Mouse (Mus musculus) midbrain, embryonic 16.5 days (tissue): ENCODE data around the gene Tmem119. TPM values are rescaled to one million over a fixed set of nuclear protein-coding genes. Genes with fewer than 3 reads are reported as not detected.

Experiments used
- ATAC-seq: fragments of 200-750 bp; cut with Nextera tagmentation; 2 replicates; pipeline ENCODE4 v1.8.0; 2017; ENCODE audit warnings: moderate TSS enrichment
- H3K27ac ChIP-seq: fragments of 300-500 bp; sonication (generic); 2 replicates; pipeline ENCODE4 v1.5.1; 2014; ENCODE audit warnings: mild to moderate bottlenecking, low read length, mixed read lengths
- H3K27me3 ChIP-seq: fragments of 300-500 bp; sonication (generic); 2 replicates; pipeline ENCODE4 v1.6.1; 2014; ENCODE audit warnings: low read depth, low read length, mixed read lengths; ENCODE audit not compliant: control insufficient read depth, insufficient read depth
- H3K36me3 ChIP-seq: fragments of 300-500 bp; sonication (generic); 2 replicates; pipeline ENCODE4 v1.6.1; 2014; ENCODE audit warnings: mild to moderate bottlenecking, low read length, moderate library complexity, mixed read lengths; ENCODE audit not compliant: control insufficient read depth, insufficient read depth
- H3K4me1 ChIP-seq: fragments of 300-500 bp; sonication (generic); 2 replicates; pipeline ENCODE4 v1.6.1; 2014; ENCODE audit warnings: mild to moderate bottlenecking, low read length, mixed read lengths; ENCODE audit not compliant: control insufficient read depth, insufficient read depth
- H3K4me2 ChIP-seq: fragments of 300-500 bp; sonication (generic); 2 replicates; pipeline ENCODE4 v1.6.1; 2014; ENCODE audit warnings: mild to moderate bottlenecking, low read length, mixed read lengths
- H3K4me3 ChIP-seq: fragments of 300-500 bp; sonication (generic); 2 replicates; pipeline ENCODE4 v1.5.1; 2014; ENCODE audit warnings: low read depth, mild to moderate bottlenecking, low read length, moderate library complexity, mixed read lengths
- H3K9ac ChIP-seq: fragments of 300-500 bp; sonication (generic); 2 replicates; pipeline ENCODE4 v1.6.1; 2014; ENCODE audit warnings: low read depth, low read length, mixed read lengths
- H3K9me3 ChIP-seq: fragments of 300-500 bp; sonication (generic); replicated peaks from 2 replicates; pipeline ENCODE4 v1.6.1; 2014; ENCODE audit warnings: mild to moderate bottlenecking, low read length, mixed read lengths; ENCODE audit not compliant: control insufficient read depth, poor library complexity, severe bottlenecking
- WGBS: fragments of 180-500 bp; shearing (Covaris S2); extraction: QIAGEN DNeasy Blood & Tissue Kit; methylation state at CpG from one replicate; pipeline ENCODE4 v1.1.7; 2014; 5-methylcytosine and 5-hydroxymethylcytosine counted together
- polyA plus RNA-seq: library from polyadenylated mRNA; unstranded; fragments of >200 nt; fragmentation: Nextera tagmentation; extraction: Ambion mirVana; gene quantifications from 2 replicates; pipeline ENCODE4 v1.2.1, GENCODE M21; 2015

Tmem119 gene
- polyA plus RNA-seq, 1 experiment from 2014 or later = 5.0 TPM

DNA sequence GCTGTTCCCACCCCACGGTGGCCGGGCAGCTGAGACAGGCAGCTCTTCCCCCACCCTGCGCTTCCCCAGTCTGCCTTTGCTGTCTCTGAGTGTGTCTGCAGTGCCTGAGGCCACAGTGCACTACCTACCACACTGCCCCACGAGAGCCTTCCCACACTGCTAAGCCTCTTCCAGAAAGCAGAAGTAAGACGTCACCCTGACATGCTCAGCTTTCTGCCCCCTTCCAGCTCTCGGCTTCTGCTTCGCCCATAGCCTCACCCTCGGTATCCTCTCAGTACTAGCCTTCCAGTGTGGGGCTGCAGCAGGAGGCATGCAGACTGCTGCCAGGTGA is 23.5 kb downstream of the Tmem119 start:
- Histone ChIP-seq H3K27me3 (no peaks in the 10 kb centered on the region), H3K4me3 (no peak overlapping the region), H3K36me3 (peaks cover 19% of the 10 kb centered on the region), H3K27ac (no peak overlapping the region), H3K9me3 (no peaks in the 10 kb centered on the region), H3K4me2 (no peak overlapping the region), H3K9ac (no peak overlapping the region), H3K4me1 (peaks cover 6% of the 10 kb centered on the region)
- 91% methylated on average over 8 of the region's 8 CpGs for WGBS
- no peak for ATAC-seq

DNA sequence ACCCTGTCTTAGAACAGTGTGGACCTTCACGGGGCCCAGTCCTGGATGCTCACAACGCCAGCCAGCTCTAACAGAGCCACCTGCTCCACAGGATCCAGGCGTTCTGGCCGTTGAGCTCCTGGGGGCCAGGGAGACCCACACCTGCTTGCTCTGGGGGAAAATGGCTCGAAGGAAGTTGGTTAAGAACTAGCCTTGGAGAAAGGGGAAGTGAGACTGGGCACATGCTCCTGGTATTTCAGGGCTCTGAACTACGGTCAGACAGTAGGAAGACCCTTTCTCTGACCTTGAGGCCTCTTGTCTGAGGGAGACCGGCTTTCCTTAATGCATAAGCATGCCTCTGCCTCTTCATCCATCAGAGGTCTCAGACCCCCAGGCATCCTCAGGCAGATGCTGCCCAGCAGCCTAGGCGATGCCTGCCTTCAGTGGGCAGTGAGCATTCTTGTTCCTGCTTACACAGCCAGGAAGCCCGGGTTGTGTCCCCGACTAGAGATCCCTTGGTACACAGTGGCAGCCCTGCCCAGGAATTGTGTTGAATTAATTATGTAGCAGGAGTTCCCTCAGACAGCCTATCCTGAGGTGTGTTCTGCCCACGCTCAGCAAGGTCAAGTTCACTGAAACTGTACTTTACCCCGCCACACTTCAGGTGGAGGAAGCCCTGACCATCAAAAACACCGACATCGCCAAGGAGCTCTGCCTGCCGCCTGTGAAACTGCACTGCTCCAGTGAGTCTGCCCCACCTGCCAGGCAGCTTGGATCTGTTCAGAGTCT is 24.0 kb downstream of the Tmem119 start:
- WGBS = 90% methylated on average over 15 of the region's 15 CpGs

GRCm38 (mm10) chr5:113775585-113775984 is 24.7 kb downstream of the Tmem119 start:
- Histone ChIP-seq H3K27ac (no peak overlapping the region), H3K4me1 (peaks cover 7% of the 10 kb centered on the region), H3K4me2 (no peak overlapping the region), H3K27me3 (no peaks in the 10 kb centered on the region), H3K4me3 (no peak overlapping the region), H3K9ac (no peak overlapping the region), H3K9me3 (no peaks in the 10 kb centered on the region), H3K36me3 (peaks cover 19% of the 10 kb centered on the region)
- ATAC-seq = no peak
- WGBS = 94% methylated on average over 10 of the region's 10 CpGs

More for the DNA sequence above, 24.0 kb downstream of the Tmem119 start:
- Histone ChIP-seq H3K36me3 (peaks cover 19% of the 10 kb centered on the region), H3K27me3 (no peaks in the 10 kb centered on the region), H3K27ac (no peak overlapping the region), H3K4me2 (no peak overlapping the region), H3K4me1 (peaks cover 6% of the 10 kb centered on the region), H3K9ac (no peak overlapping the region), H3K4me3 (no peak overlapping the region), H3K9me3 (no peaks in the 10 kb centered on the region)
- no peak for ATAC-seq

- Histone ChIP-seq H3K36me3 (peaks cover 19% of the 10 kb centered on the region), H3K9me3 (no peaks in the 10 kb centered on the region), H3K4me3 (peak overlapping the region; percentile 99), H3K4me1 (peaks cover 23% of the 10 kb centered on the region), H3K9ac (no peak overlapping the region), H3K27ac (no peak overlapping the region), H3K27me3 (no peaks in the 10 kb centered on the region), H3K4me2 (peak overlapping the region; percentile 68)
- WGBS = under 1% methylated on average over 7 of the region's 7 CpGs
- no peak for ATAC-seq
These were observed 26.7 kb downstream of the Tmem119 start for GRCm38 (mm10) chr5:113773664-113774063.

- peak overlapping the region; percentile 95 for H3K9ac ChIP-seq
- H3K27me3 ChIP-seq = no peaks in the 10 kb centered on the region
- peak; percentile 36 for ATAC-seq
- H3K27ac ChIP-seq = peak overlapping the region; percentile 98
- peak overlapping the region; percentile 68 for H3K4me2 ChIP-seq
- peaks cover 19% of the 10 kb centered on the region for H3K36me3 ChIP-seq
- peaks cover 23% of the 10 kb centered on the region for H3K4me1 ChIP-seq
- H3K4me3 ChIP-seq = peak overlapping the region; percentile 99
- WGBS = 1% methylated on average over 33 of the region's 38 CpGs
- no peaks in the 10 kb centered on the region for H3K9me3 ChIP-seq
These were observed 27.3 kb downstream of the Tmem119 start for GRCm38 (mm10) chr5:113772905-113773519.

GRCm38 (mm10) chr5:113772450-113772895 is 27.8 kb downstream of the Tmem119 start, which contains the start of the genes Sart3 and Iscu:
Gene Sart3 (minus strand): TSS chr5:113772510.
Gene Iscu (plus strand): TSS chr5:113772748.
- peaks cover 23% of the 10 kb centered on the region for H3K4me1 ChIP-seq
- H3K36me3 ChIP-seq = peaks cover 19% of the 10 kb centered on the region
- no peaks in the 10 kb centered on the region for H3K27me3 ChIP-seq
- H3K9ac ChIP-seq = peak within 1 kb of the TSS; percentile 95
- H3K9me3 ChIP-seq = no peaks in the 10 kb centered on the region
- WGBS = under 1% methylated on average over 49 of the region's 49 CpGs
- peak; percentile 80 for ATAC-seq
- H3K4me3 ChIP-seq = peak within 1 kb of the TSS; percentile 99
- peak within 1 kb of the TSS; percentile 68 for H3K4me2 ChIP-seq
- H3K27ac ChIP-seq = peak within 1 kb of the TSS; percentile 98

DNA sequence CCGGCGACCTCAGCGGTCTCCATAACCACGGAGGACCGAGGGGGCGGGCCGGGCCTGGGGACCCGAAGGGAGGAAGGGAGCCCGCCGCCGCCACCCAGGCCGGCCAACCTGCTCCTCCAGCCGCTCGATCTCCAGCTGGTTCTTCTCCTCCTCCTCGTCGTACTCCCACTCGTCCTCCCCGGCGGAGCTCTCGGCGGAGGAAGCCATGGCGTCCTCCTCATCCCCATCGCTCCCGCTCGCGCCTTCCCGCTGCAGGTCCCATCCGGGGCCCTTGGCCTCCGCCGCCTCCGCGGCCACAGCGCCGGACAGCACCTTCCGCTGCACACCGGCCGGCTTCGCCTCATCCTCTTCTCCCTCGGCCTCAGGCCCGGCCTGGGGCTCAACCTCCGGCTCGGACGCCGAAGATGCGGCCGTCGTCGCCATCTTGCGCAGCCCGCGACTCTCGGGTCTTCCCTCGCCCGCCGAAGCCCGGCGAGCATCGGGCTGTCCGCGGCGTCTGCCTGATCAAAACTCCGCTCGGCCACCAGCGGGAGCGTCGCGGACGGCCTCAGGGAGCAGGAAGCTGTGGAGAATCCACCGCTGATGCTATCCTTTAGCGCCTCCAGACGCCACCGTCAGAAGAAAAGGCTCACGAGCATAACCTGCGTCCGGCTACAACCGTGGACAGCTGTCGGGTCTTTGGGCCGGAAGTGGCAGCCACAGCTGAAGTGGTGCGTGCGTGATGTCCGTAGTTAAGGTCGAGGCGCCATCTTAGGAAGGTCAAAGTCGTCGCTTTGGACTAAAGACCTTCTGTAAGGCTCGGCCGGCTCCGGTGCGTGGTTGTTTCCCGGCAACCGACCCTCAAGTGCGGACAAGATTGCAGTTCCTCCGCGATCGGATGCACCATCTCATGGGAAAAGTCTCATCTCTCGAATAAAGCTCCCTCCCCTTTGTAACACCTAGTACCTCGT is 28.8 kb downstream of the Tmem119 start:
- peak overlapping the region; percentile 98 for H3K27ac ChIP-seq
- H3K9ac ChIP-seq = peak overlapping the region; percentile 95
- H3K4me1 ChIP-seq = peaks cover 23% of the 10 kb centered on the region
- ATAC-seq = peak; percentile 89
- no peaks in the 10 kb centered on the region for H3K9me3 ChIP-seq
- under 1% methylated on average over 86 of the region's 97 CpGs for WGBS
- H3K27me3 ChIP-seq = no peaks in the 10 kb centered on the region
- peak overlapping the region; percentile 68 for H3K4me2 ChIP-seq
- H3K4me3 ChIP-seq = peak overlapping the region; percentile 99
- H3K36me3 ChIP-seq = peaks cover 13% of the 10 kb centered on the region

DNA sequence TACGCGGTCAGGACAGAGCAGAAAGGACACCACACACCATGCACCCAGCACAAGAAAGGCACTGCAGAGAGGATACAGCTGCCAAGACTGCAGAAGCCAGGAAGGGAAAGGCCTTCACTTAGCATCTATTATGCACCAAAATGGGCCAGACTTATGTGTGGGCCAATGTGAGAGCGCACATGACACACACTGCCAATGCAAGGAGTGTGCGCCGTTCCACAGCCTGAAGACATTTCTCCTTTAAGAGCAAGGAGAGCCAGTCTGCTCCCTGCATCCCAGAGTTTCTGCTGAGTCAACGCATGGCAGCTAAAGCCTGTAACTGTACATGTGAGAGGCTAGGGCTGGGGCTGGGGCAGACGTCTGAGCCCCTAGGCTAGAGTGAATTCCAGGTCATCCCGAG is 31.5 kb downstream of the Tmem119 start:
- Histone ChIP-seq H3K4me2 (no peak overlapping the region), H3K9me3 (no peaks in the 10 kb centered on the region), H3K27ac (no peak overlapping the region), H3K36me3 (0 out of 2 replicates have a peak, but pooled peaks cover 1% of the 10 kb centered on the region), H3K4me1 (peaks cover 22% of the 10 kb centered on the region), H3K4me3 (no peak overlapping the region), H3K27me3 (no peaks in the 10 kb centered on the region), H3K9ac (no peak overlapping the region)
- WGBS = 95% methylated on average over 8 of the region's 8 CpGs
- ATAC-seq = no peak
